Mouse (Mus musculus): ENCODE measurements around the gene Ppp5c.
A peak's percentile ranks its signal among the peaks of the same experiment; 100 is the strongest.

Gene Ppp5c

DNA sequence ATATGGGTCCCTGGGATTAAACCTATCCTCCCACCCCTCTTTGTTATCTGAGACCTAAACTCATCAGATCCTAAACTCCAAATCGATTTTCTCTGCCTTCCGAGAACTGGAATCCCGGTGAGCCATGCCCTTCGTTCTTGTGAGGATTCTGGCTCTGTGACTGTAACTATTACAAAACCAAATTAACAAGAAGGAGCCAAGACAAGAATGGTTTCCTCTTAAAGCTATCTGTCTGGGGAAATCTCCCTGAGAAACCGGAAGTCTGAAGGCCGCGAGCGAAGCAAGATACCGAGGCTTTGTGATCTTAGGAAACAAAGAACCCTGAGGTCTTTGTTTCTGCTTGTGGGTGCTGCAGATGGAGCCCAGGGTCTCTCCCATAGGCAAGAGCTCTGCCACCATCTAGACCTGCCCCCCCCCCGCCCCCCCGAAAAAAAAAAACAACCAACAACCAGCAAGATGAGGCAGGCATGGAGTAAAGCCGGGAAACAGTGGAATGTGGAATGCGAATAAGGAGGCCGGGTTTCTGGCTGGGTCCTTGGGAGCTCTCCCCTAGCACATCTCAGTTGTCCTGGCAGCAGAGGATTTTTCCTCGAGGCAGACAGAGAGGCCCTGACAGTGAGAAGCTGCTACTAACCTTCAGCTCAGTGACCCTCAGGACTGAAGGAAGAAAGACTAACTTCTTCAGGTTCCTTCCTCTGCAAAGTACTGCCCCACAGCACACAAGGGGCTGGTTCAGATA lies 37.5 kb downstream of the Ppp5c start:
- H3K27me3 ChIP-seq (ENCODE audit: insufficient read depth, low read length), result peaks cover 13% of the 10 kb centered on the region
- TF ChIP-seq POU5F1 (IDR thresholded peaks at IDR 0.05; ENCODE audit: borderline replicate concordance, low read length), result no peak
- no peak for TF ChIP-seq CTCF (conservative IDR thresholded peaks at IDR 0.05; ENCODE audit: low read length)
- no peak for TF ChIP-seq NANOG (IDR thresholded peaks at IDR 0.05; ENCODE audit: borderline replicate concordance, low read length)
- 0 out of 2 replicates have a peak overlapping the region, but pooled peaks have one; percentile 4 for H3K4me3 ChIP-seq (replicated peaks; ENCODE audit: low read length)
- peaks cover 5% of the 10 kb centered on the region for H3K36me3 ChIP-seq (ENCODE audit: insufficient read depth, low read length)
- H3K9me3 ChIP-seq (ENCODE audit: low read length), result no peaks in the 10 kb centered on the region
- peaks cover 48% of the 10 kb centered on the region for H3K4me1 ChIP-seq (replicated peaks; ENCODE audit: low read depth, low read length)

DNA sequence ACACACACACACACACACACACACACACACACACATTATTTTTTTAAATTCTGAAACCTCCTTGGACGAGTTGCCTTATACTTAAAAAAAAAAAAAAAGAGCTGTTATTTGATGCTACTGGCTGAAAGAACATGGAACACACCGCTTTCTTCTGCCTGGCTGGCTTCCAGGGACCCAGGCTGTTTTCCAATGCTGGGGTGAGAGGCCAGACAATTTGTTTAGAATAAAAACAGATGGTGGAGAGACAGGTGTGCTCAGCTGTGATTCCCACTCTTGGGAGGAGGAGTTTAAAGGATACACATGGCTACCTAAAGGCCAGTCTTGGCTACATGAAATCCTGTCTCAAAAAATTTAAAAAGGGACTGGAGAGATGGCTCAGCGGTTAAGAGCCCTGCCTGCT lies 39.3 kb downstream of the Ppp5c start:
- Histone ChIP-seq H3K4me1 (replicated peaks; ENCODE audit: low read depth, low read length) (peaks cover 37% of the 10 kb centered on the region), H3K4me3 (replicated peaks; ENCODE audit: low read length) (no peak overlapping the region), H3K27me3 (ENCODE audit: insufficient read depth, low read length) (peaks cover 6% of the 10 kb centered on the region; the same call in 1 of the 2 replicates), H3K9me3 (ENCODE audit: low read length) (no peaks in the 10 kb centered on the region), H3K36me3 (ENCODE audit: insufficient read depth, low read length) (no peaks in the 10 kb centered on the region)
- no peak for TF ChIP-seq POU5F1 (IDR thresholded peaks at IDR 0.05; ENCODE audit: borderline replicate concordance, low read length)
- TF ChIP-seq NANOG (IDR thresholded peaks at IDR 0.05; ENCODE audit: borderline replicate concordance, low read length), result no peak
- no peak for TF ChIP-seq CTCF (conservative IDR thresholded peaks at IDR 0.05; ENCODE audit: low read length)

DNA sequence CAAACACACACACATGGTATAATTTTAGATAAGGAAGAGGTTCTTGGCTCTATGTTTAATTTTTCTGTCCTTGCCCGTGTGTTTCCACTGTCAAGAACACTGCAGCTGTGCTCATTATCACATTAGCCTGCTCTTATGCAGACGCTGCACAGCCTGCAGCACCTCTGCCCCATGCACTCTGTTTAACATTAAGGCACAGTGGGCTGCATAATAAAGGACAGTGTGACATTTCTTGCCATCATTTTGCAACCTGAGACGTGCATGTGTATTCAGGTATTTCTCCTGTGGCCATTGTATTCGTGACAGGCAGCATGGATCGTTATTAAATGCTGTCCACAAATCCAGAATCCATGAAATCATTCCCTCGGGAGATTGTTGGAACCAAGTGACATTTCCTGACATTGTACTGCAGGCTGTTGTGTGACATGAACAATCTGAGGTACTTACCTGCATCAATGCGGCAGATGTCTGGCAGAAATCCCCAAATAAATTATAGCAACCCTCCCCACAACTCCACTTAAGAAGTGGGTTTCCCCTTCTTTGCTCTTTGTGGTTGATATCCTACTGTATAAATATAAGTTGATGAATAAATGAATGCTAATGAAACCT lies 40.1 kb downstream of the Ppp5c start:
- TF ChIP-seq CTCF (conservative IDR thresholded peaks at IDR 0.05; ENCODE audit: low read length) (no peak), NANOG (IDR thresholded peaks at IDR 0.05; ENCODE audit: borderline replicate concordance, low read length) (no peak)

DNA sequence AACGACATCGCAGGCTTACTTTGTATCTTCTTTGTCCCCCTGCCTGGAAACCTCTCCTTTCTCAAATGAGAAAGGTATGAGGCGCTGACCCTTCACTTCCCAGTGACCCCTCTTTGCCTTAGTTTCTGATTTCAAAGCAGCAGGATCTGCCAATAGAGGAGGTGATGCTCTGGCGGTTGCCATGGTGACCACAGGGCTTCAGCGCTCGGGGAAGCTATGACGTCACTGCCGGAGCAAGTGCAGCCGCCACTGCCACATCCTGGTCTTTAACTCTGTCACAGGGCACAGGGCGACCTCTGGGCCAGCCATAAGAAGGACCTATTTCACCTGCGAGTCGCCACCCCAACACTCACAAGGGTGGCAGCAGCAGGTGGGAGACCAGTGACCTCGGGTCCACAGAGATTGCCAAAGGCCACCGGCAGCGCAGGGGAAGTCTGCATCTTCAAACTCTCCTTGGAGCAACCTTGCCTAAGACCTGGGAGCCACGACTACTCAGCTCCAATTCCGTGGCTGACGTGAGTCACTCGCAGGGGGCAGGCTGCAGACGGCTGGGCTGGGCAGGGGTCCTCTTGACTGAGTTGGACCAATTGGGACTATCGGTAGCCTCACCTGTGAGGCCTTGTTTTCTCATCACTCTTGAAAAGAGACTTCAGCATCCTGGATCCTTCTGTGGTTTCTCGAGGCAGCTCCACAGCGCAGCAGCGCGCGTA lies 44.7 kb downstream of the Ppp5c start, which contains the start of gene Gm42372:
Gm42372 (plus strand) TSS at position 228 of the 710 bp plus-strand sequence.
- TF ChIP-seq NANOG (IDR thresholded peaks at IDR 0.05; ENCODE audit: borderline replicate concordance, low read length) (no peak), CTCF (conservative IDR thresholded peaks at IDR 0.05; ENCODE audit: low read length) (no peak), POU5F1 (IDR thresholded peaks at IDR 0.05; ENCODE audit: borderline replicate concordance, low read length) (no peak)
- peak within 1 kb of the TSS; percentile 69 for H3K4me3 ChIP-seq (replicated peaks; ENCODE audit: low read length)

More for the DNA sequence above, 40.1 kb downstream of the Ppp5c start:
- peaks cover 43% of the 10 kb centered on the region for H3K4me1 ChIP-seq (replicated peaks; ENCODE audit: low read depth, low read length)
- H3K4me3 ChIP-seq (replicated peaks; ENCODE audit: low read length), result no peak overlapping the region
- H3K27me3 ChIP-seq (ENCODE audit: insufficient read depth, low read length), result peaks cover 6% of the 10 kb centered on the region; the same call in 1 of the 2 replicates
- H3K36me3 ChIP-seq (ENCODE audit: insufficient read depth, low read length), result no peaks in the 10 kb centered on the region
- H3K9me3 ChIP-seq (ENCODE audit: low read length), result no peaks in the 10 kb centered on the region

DNA sequence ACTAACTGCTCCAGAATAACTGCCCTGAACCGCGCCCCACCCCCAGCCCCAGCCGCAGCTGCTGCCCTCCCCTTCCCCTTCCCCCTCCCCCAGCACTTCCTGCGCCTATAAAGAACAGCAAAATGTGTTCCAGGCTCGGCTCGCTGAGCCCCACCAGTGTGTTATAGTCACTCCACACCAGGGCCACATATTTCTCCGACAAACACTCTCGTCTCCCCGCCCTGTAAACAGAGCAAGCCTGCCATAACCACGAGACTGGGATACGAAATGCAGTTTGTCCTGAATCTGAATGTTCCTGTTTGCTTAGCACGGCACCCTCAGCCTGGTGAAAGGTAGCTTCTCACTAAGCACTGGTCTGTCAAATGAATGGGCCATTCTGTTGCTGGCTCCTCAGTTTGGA lies 47.4 kb downstream of the Ppp5c start:
- H3K27me3 ChIP-seq (ENCODE audit: insufficient read depth, low read length), result peaks cover 8% of the 10 kb centered on the region; the same call in 1 of the 2 replicates
- peak overlapping the region; percentile 53; the same call in 1 of the 2 replicates for H3K4me3 ChIP-seq (replicated peaks; ENCODE audit: low read length)
- H3K9me3 ChIP-seq (ENCODE audit: low read length), result no peaks in the 10 kb centered on the region
- no peak for TF ChIP-seq NANOG (IDR thresholded peaks at IDR 0.05; ENCODE audit: borderline replicate concordance, low read length)
- TF ChIP-seq CTCF (conservative IDR thresholded peaks at IDR 0.05; ENCODE audit: low read length), result no peak
- no peak for TF ChIP-seq POU5F1 (IDR thresholded peaks at IDR 0.05; ENCODE audit: borderline replicate concordance, low read length)
- H3K36me3 ChIP-seq (ENCODE audit: insufficient read depth, low read length), result no peaks in the 10 kb centered on the region
- H3K4me1 ChIP-seq (replicated peaks; ENCODE audit: low read depth, low read length), result peaks cover 23% of the 10 kb centered on the region

More for the DNA sequence above, 44.7 kb downstream of the Ppp5c start, which contains the start of gene Gm42372:
- Histone ChIP-seq H3K36me3 (ENCODE audit: insufficient read depth, low read length) (no peaks in the 10 kb centered on the region), H3K4me1 (replicated peaks; ENCODE audit: low read depth, low read length) (peaks cover 23% of the 10 kb centered on the region), H3K27me3 (ENCODE audit: insufficient read depth, low read length) (peaks cover 8% of the 10 kb centered on the region; the same call in 1 of the 2 replicates), H3K9me3 (ENCODE audit: low read length) (no peaks in the 10 kb centered on the region)

DNA sequence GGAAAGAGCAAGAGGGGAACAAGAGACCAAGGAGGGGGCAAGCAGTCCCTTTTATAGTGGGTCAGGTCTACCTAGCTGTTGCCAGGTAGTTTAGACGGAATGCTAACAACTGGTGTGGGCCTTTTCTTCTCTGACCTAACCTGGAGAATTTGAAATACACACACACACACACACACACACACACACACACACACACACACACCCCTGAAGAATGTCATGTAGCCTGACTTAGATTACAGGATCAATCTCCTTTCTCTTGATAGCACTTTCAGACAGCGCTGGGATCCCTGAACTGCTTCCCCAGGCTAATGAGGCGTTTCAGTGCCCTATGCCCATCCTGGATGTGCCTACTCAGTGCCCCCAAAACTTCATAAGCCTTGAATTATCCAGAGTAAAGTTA lies 49.1 kb downstream of the Ppp5c start:
- Histone ChIP-seq H3K9me3 (ENCODE audit: low read length) (no peaks in the 10 kb centered on the region), H3K4me3 (replicated peaks; ENCODE audit: low read length) (no peak overlapping the region), H3K4me1 (replicated peaks; ENCODE audit: low read depth, low read length) (peaks cover 19% of the 10 kb centered on the region), H3K27me3 (ENCODE audit: insufficient read depth, low read length) (peaks cover 3% of the 10 kb centered on the region; the same call in 1 of the 2 replicates), H3K36me3 (ENCODE audit: insufficient read depth, low read length) (no peaks in the 10 kb centered on the region)
- TF ChIP-seq CTCF (conservative IDR thresholded peaks at IDR 0.05; ENCODE audit: low read length), result no peak
- TF ChIP-seq POU5F1 (IDR thresholded peaks at IDR 0.05; ENCODE audit: borderline replicate concordance, low read length), result no peak
- no peak for TF ChIP-seq NANOG (IDR thresholded peaks at IDR 0.05; ENCODE audit: borderline replicate concordance, low read length)

DNA sequence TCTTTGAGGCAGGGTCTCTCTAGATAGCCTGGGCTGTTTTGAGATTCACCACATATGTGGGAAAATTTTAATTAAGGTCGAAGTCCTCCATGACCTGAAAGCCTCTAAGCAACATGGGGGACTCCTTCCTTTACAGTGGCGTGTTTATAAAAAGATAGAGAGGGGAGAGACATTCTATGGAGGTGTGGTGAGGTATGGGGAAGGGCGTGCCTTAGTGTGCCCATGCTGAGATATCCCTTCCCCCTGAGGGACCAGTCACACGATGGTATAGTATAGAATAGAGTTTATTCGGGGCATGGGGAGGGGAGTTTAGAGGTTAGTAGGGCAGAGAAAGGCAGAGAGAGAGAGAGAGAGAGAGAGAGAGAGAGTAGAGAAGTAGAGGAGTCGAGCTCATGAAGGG lies 49.6 kb downstream of the Ppp5c start:
- H3K36me3 ChIP-seq (ENCODE audit: insufficient read depth, low read length), result no peaks in the 10 kb centered on the region

DNA sequence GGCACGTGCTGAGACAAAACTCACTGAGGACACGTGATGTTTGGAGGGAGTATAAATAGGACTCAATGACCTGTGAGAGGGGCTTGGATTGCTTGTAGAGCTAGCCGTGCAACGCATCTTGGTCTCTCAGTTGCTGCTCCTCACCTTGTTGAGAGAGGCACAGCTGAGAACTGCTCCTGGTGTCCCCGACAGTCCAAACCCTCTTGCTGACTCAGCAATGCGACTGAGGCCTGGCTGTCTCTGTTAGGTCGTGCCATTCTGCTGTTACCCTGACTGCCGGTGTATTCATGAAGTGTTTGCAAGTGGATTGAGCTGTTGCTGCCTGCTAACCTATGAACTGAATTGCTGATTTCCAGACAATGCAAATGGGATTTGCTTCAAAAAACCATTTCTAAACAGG lies 51.4 kb downstream of the Ppp5c start:
- Histone ChIP-seq H3K4me1 (replicated peaks; ENCODE audit: low read depth, low read length) (peaks cover 9% of the 10 kb centered on the region), H3K9me3 (ENCODE audit: low read length) (no peaks in the 10 kb centered on the region), H3K36me3 (ENCODE audit: insufficient read depth, low read length) (no peaks in the 10 kb centered on the region), H3K4me3 (replicated peaks; ENCODE audit: low read length) (no peak overlapping the region), H3K27me3 (ENCODE audit: insufficient read depth, low read length) (0 out of 2 replicates have a peak, but pooled peaks cover 2% of the 10 kb centered on the region)
- TF ChIP-seq NANOG (IDR thresholded peaks at IDR 0.05; ENCODE audit: borderline replicate concordance, low read length) (no peak), POU5F1 (IDR thresholded peaks at IDR 0.05; ENCODE audit: borderline replicate concordance, low read length) (no peak), CTCF (conservative IDR thresholded peaks at IDR 0.05; ENCODE audit: low read length) (no peak)

More for the DNA sequence above, 49.6 kb downstream of the Ppp5c start:
- Histone ChIP-seq H3K27me3 (ENCODE audit: insufficient read depth, low read length) (0 out of 2 replicates have a peak, but pooled peaks cover 2% of the 10 kb centered on the region), H3K4me1 (replicated peaks; ENCODE audit: low read depth, low read length) (peaks cover 15% of the 10 kb centered on the region), H3K4me3 (replicated peaks; ENCODE audit: low read length) (no peak overlapping the region), H3K9me3 (ENCODE audit: low read length) (no peaks in the 10 kb centered on the region)
- TF ChIP-seq POU5F1 (IDR thresholded peaks at IDR 0.05; ENCODE audit: borderline replicate concordance, low read length) (no peak), NANOG (IDR thresholded peaks at IDR 0.05; ENCODE audit: borderline replicate concordance, low read length) (no peak), CTCF (conservative IDR thresholded peaks at IDR 0.05; ENCODE audit: low read length) (no peak)
